Mouse (Mus musculus) heart, postnatal 4 days (tissue): Measurements from ENCODE around the gene Crispld2. TPM values are rescaled to one million over a fixed set of nuclear protein-coding genes. Genes with fewer than 3 reads are reported as not detected.

Experiments used
- DNase-seq: peaks from one replicate; pipeline ENCODE4 v3.0.0; 2021
- total RNA-seq, 2 experiments: library from RNA; stranded (reverse); gene quantifications; 2 replicates each; pipeline ENCODE4 v1.2.3; 2021

Gene Crispld2
- 1 to 10 TPM; 3.6 to 4.6 TPM for total RNA-seq

DNA sequence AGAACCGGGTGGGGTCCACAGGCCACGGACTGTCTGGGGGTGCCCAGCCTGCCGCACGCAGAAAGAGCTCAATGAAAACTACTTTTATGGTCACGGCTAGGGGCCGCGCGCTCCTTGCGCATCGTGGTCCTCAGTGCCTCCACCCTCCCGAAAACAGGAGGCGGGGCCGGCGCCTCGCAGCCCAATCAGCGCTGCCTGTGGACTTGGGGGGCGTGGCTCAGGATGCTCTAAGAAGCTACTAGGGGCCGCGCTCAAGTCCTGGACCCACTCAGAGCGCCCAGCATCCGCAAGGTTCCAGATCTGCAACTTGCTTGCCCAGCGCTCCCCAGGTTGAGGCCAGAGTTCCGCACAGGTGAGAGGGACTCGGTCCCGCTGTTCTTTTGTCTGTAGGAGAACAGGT lies at the start of gene Crispld2:
Gene Crispld2, plus strand, starts transcription at position 190 of the 400 bp plus-strand sequence.
- peak; percentile 84 for DNase-seq

DNA sequence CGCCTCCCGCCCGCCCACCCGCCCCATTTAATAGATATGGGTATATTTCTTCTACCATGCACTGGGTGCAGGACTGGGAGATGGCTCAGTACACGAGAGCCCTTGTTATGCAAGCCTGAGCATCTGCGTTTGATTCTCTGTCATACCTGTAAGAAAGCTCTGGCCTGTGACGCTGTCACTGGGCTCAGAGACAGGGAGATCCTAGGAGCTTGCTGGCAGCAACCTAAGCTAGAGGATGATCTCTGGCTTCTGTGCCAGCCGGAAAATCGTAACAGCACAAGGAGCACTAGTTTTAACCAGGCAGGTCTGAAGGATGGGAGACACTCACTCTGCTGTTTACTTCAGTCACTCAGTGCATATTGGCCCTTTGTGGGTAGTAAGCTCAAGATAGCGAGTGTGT lies 48.6 kb upstream of the Crispld2 start:
- no peak for DNase-seq

DNA sequence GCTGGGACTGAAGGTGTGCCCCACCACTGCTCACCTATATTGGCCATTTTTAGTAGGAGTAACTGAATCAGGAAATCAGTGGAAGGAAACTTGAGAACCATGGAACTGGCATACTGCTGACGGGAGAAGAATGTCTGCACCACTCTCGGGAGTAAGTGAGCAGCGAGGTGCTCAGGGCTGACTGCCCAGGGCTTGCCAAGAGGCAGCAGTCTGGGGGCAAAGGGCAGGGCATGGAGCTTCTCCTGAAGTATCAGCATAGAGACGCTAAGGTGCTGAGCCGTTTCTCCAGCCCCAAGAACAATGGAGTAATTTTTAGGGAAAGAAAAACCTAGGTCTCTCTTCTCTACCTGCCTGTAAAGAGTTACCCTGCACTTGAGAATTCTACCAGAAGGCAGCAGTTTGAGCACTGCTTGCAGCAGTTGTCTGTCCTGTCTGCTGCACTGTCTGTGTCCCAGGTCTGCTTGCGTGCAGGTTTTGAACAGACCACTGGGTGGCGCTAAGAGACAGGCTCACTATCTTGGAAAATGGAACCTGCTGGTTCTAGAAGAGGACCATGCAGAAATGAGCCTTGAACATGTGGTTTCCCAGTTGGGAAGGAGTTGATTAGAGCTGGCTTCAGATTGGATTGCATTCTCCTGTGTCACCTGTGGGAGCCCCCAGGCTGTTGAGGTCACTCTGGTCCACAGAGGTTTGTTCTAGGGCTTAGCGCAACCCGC lies 48.0 kb upstream of the Crispld2 start:
- peak; percentile 85 for DNase-seq

DNA sequence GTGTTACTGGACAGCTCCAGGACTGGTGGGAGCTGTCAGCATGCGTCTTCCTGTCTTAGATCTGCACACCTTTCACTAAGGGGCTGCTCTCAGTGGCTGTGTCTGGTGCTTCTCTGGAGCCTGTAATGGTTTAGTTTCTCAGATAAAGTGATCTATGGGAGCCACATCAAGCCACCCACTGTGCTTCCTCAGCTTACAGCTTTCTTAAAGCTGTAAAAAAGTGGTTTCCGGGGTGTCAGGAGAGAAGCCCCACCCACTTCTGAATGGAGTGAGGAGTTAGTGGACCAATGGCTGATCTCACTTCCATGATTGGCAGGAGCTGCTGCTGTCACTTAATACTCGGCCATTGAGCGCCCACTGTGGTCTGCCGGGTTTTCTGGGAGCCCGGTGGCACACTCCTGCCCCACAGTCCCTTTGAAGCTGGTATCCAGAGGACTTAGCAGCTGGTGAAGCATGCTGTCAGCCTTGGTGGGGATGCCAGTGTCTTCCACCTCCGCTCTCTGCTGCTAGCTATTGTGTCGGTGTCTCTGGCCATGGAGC lies 45.8 kb upstream of the Crispld2 start:
- DNase-seq: no peak

DNA sequence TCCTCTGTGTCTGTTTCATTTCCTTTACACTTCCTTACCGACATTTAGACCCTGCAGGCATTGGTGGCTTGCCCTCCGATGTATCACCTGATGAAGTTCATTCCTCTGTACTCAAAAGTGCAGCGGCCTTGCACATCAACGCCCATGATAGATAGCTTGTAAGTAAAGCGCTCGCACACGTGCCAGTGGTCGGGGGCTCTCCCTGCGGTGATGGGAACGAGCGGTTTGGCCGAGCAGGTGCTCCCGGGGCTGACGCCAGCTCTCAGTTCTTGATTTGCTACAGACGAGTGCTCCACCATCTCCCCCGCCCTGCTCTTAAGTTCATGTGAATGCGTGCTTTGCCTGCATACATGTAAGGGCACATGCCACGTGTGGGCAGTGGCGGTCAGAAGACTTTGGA lies 44.6 kb upstream of the Crispld2 start:
- no peak for DNase-seq

DNA sequence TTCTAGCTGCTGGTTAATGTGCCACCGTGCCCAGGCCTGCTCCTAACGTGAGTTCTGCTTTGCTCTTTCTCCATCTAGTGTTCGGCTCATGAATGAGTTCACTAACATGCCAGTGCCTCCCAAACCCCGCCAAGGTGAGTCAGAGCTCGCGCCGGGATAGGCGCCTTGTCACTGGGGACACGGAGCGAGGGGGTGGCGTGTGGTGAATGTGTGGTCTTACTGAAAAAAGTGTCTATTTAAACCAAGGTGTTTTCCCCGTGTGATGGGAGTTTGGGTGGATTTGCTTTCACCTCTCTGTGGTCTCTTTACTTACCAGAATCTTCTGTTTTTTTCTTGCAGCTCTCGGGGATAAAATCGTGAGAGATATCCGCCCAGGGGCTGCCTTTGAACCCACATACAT lies 43.9 kb upstream of the Crispld2 start:
- DNase-seq: no peak

DNA sequence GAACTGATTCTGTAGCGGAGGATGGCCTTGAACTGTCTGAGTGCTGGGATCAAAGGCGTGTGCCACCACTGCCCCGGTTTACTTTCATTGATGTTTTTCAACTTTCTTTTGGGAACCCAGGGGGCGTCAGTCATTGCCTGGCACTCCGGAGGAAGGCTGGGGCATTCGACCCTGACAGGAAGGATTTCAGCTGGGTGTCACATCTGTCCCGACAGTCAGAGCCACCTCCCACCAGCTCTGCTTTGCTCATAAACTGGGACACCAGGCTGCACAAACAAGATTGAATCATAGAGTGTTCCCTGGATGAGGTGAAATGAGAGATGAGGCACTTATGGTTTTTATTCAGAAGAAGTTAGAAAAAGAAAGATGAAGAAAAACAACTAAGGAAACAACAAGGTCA lies 40.0 kb upstream of the Crispld2 start:
- no peak for DNase-seq

DNA sequence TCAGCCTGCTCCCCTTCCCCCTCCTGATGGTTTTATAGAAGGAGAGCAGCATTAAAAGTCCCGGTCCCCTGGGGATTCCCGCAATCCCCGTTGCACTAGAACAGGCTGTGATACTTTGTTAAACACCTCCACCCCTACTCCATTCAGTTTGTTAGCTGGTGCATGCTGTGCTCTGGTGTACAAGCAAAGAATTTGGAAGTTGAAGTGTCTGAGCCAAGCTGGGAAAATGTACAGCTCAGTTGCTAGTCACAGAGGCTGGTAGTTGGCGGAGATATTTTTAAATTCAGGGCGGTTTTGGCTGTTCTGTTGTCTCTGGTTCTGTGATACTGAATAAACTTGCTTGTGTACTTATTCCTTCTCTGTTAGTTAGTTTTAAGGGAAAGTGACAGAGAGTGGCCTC lies 39.5 kb upstream of the Crispld2 start:
- DNase-seq: no peak

DNA sequence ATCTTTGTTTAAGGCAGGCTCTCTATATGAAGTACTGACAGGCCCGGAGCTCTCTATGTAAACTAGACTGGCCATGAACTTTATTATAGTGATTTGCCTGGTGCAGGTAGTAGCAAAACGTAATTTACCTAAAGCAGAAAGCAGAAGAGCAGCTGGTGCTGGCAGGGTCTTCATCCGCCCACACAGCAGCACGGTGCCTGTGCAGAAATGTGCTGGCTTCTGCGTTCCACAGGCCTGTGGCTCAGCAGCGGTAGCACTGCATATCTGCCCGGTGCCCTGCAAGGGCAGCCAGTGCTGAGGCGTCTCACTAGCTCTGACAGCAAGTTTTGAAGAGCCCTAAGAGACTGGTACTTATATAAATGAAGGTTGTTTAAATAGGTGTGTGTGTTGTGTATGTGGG lies 36.9 kb upstream of the Crispld2 start:
- DNase-seq: no peak

DNA sequence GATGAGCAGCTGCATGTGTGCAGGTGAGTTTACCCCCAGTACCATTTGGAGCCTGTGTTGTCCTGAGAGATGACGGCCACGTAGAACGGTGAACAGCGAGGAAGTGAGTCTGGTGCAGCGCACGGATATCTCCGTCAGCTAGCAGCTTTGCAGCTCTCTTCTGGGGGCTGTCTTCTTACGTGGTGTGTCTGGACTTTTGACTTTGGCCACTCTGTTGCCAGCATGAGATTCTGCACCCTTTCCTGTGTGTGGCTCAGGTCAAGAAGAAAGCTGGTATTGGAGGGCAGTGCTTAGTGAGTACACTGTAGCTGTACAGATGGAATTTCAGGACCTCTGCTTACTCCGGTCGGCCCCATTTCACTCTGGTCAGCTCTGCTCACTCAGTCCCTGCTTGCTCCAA lies 34.2 kb upstream of the Crispld2 start:
- DNase-seq: no peak

DNA sequence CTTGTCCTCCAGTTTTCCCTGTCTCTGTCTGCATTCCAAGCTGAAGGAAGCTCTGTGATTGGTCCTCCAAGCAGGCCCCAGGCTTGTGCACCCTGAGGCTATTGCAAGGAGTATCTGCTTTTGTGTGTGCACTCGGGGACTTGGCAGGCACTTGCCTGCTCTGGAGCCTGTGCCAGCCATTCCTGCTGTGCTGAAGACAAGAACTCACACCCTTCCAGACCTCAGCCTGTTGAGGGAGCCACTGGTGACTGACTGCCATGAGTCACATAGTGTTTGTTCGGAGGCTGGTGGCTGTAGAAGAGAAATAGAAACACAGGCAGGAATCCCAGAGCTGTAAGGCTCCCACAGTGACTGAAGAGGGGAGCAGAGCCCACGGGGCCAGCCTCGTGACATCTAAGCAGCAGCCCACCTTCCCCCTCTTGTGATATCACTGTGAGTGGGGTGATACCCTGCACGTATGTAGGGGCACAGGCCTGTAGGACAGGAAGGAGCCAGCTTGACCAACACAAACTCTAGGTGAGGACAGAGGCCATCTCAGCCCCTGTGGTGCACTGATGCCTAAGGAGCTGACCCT lies 31.6 kb upstream of the Crispld2 start:
- peak; percentile 62 for DNase-seq

DNA sequence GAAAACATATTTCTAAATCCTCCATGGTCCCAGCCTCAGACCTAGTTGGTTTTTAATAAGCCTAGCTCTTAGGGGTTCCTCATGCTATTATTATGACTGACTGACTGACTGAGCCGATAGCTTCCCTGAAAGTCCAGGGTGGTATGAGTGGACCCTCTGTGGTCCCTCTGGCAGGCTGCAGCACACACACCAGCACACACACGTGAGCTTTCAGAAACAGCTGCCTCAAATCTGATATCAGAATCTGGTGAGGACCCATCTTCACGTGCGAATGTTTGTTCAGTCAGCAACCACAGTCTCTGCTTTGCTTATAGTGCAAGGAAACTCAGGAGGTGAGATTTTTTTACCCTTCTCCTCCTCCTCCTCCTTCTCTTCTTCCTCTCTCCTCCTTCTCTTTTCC lies 27.4 kb upstream of the Crispld2 start:
- no peak for DNase-seq

DNA sequence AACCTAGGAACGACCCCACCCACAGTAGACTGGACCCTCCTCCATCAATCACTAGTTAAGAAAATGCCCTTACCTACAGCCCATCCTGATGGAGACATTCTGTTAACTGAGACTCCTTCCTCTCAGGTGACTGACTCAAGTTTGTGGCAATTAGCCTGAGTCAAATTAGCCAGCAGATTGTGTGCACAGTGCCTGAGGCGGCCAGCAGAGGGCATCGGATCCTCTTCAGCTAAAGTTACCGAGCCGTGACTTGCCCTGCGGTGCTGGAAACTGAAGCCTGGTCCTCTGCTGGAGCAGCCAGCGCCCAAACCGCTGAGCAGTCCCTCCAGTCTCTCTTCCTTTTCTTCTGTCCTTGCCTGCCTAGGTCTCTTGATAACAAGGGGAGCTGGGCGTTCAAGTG lies 24.8 kb upstream of the Crispld2 start:
- no peak for DNase-seq

DNA sequence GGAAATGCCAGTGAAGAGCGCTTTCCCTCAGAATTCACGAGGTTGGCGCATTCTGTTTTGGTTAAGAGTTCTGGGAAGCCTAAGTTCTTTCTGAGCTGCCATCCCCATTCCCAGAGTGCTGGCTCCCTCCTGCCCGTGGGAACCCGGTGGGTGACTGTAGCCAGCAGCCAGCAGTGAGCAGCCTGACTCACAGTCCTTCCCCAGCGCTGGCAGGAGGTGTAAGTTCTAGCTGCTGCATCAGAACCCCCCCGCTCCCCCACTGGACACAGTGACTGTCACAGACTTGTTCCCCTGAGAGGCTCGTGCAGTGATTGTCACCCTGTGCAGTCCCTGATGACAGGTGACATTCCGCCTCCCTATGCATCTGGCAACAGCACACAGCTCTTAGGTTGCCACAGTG lies 22.1 kb upstream of the Crispld2 start:
- DNase-seq: peak; percentile 23

DNA sequence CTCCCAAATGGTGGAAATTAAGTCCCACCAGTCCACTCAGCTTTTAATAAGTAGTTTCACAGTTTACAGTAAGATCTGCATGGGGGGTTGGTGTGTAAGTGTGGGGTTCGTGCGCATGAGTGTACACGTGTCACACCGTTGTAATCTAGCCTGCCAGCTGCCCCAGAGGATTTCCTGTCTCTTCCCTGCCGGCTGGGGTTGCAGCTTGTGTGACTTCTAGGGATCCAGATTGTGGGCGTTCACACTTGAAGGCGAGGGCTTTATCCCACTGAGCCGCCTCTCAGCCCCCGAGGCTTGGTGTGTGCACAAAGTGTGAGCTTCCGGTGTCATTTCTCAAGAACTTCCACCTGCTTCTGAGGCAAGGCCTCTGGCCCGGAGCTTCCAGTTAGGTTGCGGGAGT lies 19.7 kb upstream of the Crispld2 start:
- DNase-seq: peak; percentile 34

DNA sequence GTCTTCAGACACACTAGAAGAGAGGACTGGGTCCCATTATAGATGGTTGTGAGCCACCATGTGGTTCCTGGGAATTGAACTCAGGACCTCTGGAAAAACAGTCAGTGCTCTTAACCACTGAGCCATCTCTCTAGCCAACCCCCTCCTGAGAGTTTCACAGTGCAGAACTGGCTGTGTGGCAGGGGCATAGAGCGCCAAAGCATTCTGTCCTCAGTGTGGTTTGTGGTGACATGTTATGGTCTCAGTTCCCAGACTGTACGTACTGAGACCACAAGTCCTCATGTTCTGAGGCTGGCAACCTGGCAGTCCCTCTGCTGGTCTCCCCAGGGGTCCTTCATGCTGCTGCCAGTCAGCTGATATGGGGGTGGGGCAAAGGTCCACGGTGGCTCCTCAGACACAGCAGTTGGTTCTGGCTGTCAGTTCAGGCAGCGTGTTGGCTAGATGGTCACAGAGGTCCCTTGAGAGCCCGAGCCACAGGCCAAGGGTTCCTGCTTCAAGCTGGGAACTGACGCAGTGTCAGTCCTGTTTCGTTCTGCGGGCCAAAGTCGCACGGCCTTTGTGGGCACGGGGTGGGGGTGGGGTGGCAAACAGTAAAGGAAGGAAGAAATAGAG lies 13.4 kb upstream of the Crispld2 start:
- no peak for DNase-seq

DNA sequence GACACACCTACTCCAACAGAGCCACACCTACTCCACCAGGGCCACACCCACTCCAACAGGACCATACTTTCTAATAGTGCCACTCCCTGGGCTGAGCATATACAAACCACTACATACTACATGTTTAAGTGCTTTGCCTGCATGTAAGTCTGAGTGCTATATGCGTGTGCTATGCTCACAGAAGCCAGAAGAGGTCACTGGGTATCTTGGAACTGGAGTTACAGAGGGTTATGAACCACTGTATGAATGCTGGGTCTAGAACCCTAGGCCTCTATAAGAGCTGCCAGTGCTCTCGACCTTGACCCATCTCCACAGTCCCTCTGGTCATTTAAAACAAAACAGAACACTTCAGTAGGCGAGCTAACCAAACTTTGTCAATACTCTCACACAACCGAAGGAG lies 11.0 kb upstream of the Crispld2 start:
- DNase-seq: no peak

DNA sequence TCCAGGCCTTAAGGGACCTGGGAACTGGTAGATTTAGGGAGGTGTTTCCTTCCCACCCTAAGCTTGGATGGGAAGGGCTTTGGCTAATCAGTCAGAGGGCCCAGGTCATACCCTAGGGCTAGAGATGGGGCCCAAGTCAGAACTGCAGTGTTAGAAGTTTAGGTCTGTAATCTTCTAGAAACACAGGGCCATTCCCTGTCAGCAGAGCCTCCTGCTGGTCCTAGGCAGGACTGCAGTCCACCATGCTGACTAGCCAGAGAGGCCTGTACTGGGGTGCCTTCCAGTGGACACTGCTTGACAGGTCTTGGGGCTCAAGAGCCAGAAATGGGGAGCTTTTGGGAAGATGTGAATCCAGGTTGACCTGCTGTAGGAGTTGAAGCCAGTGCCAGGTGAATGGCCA lies 8.2 kb upstream of the Crispld2 start:
- peak; percentile 51 for DNase-seq

DNA sequence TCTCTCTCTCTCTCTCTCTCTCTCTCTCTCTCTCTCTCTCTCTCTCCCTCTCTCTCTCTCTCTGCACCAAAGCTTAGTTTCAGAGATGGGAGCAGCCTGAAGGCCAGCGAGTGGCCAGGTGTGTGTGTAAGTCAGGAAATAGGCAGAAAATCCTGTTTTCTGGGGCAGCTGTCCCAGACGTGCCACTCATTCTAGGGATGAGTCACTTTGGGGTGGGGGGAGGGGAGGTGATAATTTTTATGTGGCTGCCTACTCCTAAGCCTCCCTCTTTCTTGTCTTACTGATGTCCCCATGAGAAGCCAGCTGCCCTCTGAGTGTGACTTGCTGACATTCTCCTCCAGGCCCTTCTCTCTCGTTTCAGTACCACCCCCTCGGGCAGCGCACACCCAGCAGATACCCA lies 6.1 kb upstream of the Crispld2 start:
- no peak for DNase-seq

DNA sequence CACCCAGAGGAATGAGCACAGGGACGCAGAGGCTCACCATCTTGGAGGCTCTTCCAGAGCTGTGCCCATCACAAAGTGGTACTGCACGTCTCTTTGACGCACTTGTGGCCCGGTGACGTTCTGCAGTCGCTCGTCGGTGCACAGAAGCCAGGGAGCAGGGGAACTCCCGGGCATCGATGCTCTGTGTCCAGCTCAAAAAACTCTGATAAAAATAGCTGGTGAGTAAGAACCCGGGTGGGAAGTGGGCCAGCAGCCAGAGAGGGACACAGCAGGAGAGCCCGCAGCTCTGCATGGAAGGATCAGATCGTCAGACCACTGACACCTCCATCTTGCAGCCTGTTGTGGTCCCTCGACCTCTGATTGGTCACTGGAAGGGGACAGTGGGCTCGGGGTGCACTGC lies 4.2 kb upstream of the Crispld2 start:
- DNase-seq: peak; percentile 80

DNA sequence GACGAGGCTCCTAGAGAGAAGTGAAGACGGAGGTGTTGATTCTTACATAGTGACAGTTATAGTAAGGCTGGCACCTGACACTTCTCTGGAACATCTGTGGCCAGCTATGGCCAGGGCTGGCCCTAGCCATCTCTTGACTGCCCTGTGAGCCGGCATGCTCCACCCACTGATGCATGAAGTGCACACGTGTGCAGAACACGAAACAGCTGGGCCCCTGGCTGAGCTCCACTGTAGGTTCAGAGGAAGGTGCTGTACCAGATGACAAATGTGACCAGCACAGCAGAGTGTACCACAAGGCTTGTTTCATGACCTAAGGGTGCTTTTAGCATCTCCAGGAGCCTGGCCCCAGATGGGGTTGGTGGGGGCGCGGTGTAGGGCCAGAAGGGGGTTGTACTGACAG lies 1.9 kb downstream of the Crispld2 start:
- DNase-seq: no peak

DNA sequence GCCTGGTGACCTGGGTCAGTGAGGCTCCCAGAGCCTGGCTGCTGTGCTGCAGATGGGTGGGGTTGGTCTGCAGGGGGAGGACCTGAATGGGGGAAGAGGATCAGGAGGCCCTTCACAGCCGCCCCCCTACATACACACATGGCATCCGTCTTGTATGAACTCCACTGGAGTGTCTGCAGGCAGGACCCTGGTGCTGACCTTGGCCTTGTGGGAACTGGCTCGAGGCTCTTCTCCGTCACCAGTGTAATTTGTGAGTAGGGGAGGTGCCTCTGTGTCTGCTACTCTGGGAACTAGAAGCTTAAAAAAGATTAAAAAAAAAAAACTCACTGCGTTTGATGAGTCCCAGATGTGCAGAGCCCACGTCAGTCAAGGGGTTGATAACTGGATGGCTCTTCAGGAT lies 2.3 kb downstream of the Crispld2 start:
- DNase-seq: no peak

DNA sequence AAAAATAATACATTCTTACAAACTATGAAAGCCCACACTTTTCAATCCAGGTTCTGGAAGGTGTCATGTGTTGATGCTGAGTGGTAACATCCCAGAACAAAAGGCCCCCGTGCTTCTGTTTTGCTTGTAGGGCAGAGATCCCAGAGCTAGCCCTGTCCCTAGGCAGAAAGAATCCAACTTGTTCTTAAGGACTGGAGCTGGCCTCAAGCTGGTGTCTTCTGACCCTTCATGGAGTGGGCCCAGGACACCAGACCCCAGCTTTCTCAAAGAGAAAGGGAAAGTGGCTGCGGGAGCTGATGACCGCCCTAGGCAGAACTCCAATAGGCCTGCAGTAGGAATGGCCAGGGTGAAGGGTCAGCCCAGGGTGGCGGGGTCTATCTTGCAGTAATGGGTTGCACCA lies 5.0 kb downstream of the Crispld2 start:
- DNase-seq: no peak

DNA sequence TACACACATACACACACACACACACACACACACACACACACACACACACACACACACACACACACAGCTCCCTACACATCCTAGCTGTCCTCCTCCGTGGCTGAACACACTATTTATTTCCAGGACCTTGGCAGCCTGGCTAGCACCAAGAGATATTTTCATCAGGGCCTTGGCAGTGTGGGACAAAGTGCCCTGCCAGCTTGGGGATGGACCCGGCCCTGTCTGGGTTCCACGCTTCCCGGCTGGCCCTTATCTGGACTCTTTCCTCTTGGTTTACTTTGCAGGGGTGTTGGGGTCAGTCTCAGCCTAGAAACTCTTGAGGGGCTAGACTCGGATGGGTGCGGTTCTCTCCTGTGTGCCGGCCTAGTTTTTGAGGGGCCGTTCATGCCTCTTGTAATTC lies 8.2 kb downstream of the Crispld2 start:
- peak; percentile 43 for DNase-seq
